ENCODE assay signal across 8 mouse cellular contexts in the genomic region with DNA sequence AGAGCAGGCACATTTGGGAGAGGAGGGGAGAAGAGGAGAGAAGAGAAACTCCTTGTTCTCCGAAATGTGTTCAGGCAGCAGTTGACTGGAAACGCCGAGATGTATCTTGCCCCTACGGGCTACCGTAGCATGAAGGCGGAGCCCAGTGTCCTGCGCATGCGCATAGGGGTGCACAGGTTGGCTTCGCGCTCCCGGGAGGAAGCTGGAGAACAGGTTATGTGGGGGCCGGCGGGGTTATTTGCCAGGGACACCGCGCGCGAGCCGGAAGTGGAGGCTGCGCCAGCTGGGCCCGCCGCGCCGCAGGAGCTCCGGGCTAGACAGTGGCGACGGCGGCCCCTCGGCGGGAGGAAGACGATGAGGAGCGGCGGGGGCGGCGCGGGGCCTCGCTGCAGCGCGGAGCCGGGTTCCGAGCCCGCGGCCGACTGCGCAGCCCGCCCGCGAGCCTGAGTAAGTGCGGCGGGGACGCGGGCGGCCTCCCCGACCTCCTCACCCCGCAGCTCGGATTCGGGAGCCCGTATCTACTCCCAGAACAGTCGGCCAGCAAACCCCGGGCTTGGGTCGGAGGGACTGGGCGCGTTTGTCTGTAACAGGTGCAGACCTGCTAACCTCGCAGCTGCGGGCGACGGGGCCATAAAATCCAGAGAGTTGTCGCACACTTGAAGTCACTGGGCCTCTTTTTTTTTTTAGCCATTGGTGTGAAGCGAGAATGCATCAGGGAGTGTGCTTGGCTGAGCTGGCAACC. TPM values are rescaled to one million over a fixed set of nuclear protein-coding genes. Genes with fewer than 3 reads are reported as not detected.
DNase-seq lines count a peak whose midpoint lies in the region; ATAC-seq lines count a peak whose summit lies in the region.

A gene (minus strand): TSS at position 114 of the 742 bp plus-strand sequence.
A gene (plus strand): TSS at position 135 of the 742 bp plus-strand sequence.

- peaks cover 10% of the 10 kb centered on the region for H3K36me3 ChIP-seq in heart, embryonic 13.5 days
- H3K36me3 ChIP-seq in liver, embryonic 12.5 days: peaks cover 16% of the 10 kb centered on the region
- H3K36me3 ChIP-seq in stomach, embryonic 15.5 days: 0 out of 2 replicates have a peak, but pooled peaks cover 7% of the 10 kb centered on the region

- DNase-seq in CD4-positive, CD25-positive, alpha-beta regulatory T cell, adult 2 months (ENCODE audit: low read depth, low spot score): peak; percentile 98
- DNase-seq in fat pad, adult 2 months (ENCODE audit: extremely low read depth, low read depth, low spot score): peak; percentile 68
- DNase-seq in kidney, postnatal 10 days: peak; percentile 99
- peak; percentile 97 to 98 for DNase-seq in natural killer cell, adult 2 months (ENCODE audit: low spot score in 2 of 2)

- no peaks in the 10 kb centered on the region for H3K27me3 ChIP-seq in heart, embryonic 13.5 days (replicated peaks)
- H3K27me3 ChIP-seq in liver, embryonic 12.5 days (replicated peaks): no peaks in the 10 kb centered on the region
- H3K27me3 ChIP-seq in stomach, embryonic 15.5 days (replicated peaks): no peaks in the 10 kb centered on the region

- H3K4me1 ChIP-seq in brown adipose tissue, adult 24 weeks (ENCODE audit: control insufficient read depth, insufficient read depth, insufficient read length, low read length): peaks cover 9% of the 10 kb centered on the region; the same call in 1 of the 2 replicates
- peaks cover 43% of the 10 kb centered on the region for H3K4me1 ChIP-seq in heart, embryonic 13.5 days
- H3K4me1 ChIP-seq in liver, embryonic 12.5 days: peaks cover 47% of the 10 kb centered on the region
- H3K4me1 ChIP-seq in stomach, embryonic 15.5 days: peaks cover 22% of the 10 kb centered on the region

- H3K27ac ChIP-seq in brown adipose tissue, adult 24 weeks (replicated peaks; ENCODE audit: low read depth, low read length): peak within 1 kb of the TSS; percentile 65
- peak within 1 kb of the TSS; percentile 86 for H3K27ac ChIP-seq in heart, embryonic 13.5 days (replicated peaks)
- H3K27ac ChIP-seq in liver, embryonic 12.5 days: peak within 1 kb of the TSS; percentile 88
- H3K27ac ChIP-seq in stomach, embryonic 15.5 days: peak within 1 kb of the TSS; percentile 87

- peak; percentile 74 for ATAC-seq in heart, embryonic 13.5 days (ENCODE audit: extremely low read depth, insufficient number of reproducible peaks, low FRiP score, low TSS enrichment)
- peak; percentile 70 for ATAC-seq in liver, embryonic 12.5 days
- peak; percentile 80 for ATAC-seq in stomach, embryonic 15.5 days (ENCODE audit: insufficient read depth, low FRiP score, low read depth)

- H3K4me3 ChIP-seq in brown adipose tissue, adult 24 weeks (ENCODE audit: insufficient read depth, low read depth, low read length): peak within 1 kb of the TSS; percentile 92
- peak within 1 kb of the TSS; percentile 98 for H3K4me3 ChIP-seq in heart, embryonic 13.5 days
- peak within 1 kb of the TSS; percentile 90 for H3K4me3 ChIP-seq in liver, embryonic 12.5 days
- H3K4me3 ChIP-seq in stomach, embryonic 15.5 days (replicated peaks): peak within 1 kb of the TSS; percentile 96

- H3K9me3 ChIP-seq in heart, embryonic 13.5 days: no peaks in the 10 kb centered on the region
- H3K9me3 ChIP-seq in liver, embryonic 12.5 days (replicated peaks): no peaks in the 10 kb centered on the region
- H3K9me3 ChIP-seq in stomach, embryonic 15.5 days: no peaks in the 10 kb centered on the region

- H3K4me2 ChIP-seq in heart, embryonic 13.5 days: peak within 1 kb of the TSS; percentile 93
- H3K4me2 ChIP-seq in liver, embryonic 12.5 days: peak within 1 kb of the TSS; percentile 85
- H3K4me2 ChIP-seq in stomach, embryonic 15.5 days: peak within 1 kb of the TSS; percentile 71

- WGBS in heart, embryonic 13.5 days: under 1% methylated on average over 68 of the region's 68 CpGs
- WGBS in liver, embryonic 12.5 days (ENCODE audit: insufficient replicate concordance): under 1% methylated on average over 68 of the region's 68 CpGs
- WGBS in stomach, embryonic 15.5 days: under 1% methylated on average over 64 of the region's 68 CpGs

- H3K9ac ChIP-seq in heart, embryonic 13.5 days: peak within 1 kb of the TSS; percentile 95
- peak within 1 kb of the TSS; percentile 90 for H3K9ac ChIP-seq in liver, embryonic 12.5 days
- H3K9ac ChIP-seq in stomach, embryonic 15.5 days: peak within 1 kb of the TSS; percentile 81

RNA-seq across cellular contexts. Expression of the first gene that starts in this region (rescaled TPM):
- polyA plus RNA-seq in brown adipose tissue, adult 24 weeks (2012; ENCODE audit: insufficient read depth, insufficient read length, missing spikeins): 3.0 and 4.0 TPM in 2 replicates
- 3.8 and 4.0 TPM in 2 replicates for polyA plus RNA-seq in heart, embryonic 13.5 days (2015; fragmentation: Nextera tagmentation; extraction: Ambion mirVana)
- polyA plus RNA-seq in liver, embryonic 12.5 days (2016; fragmentation: Nextera tagmentation; extraction: Ambion mirVana): 1.6 and 2.0 TPM in 2 replicates
- 4.6 and 4.8 TPM in 2 replicates for polyA plus RNA-seq in stomach, embryonic 15.5 days (2015; fragmentation: Nextera tagmentation; extraction: Ambion mirVana)

RNA-seq across cellular contexts. Expression of the second gene that starts in this region (rescaled TPM):
- polyA plus RNA-seq in brown adipose tissue, adult 24 weeks (2012; ENCODE audit: insufficient read depth, insufficient read length, missing spikeins): 8.0 and 9.4 TPM in 2 replicates
- 11.1 and 12.0 TPM in 2 replicates for polyA plus RNA-seq in heart, embryonic 13.5 days (2015; fragmentation: Nextera tagmentation; extraction: Ambion mirVana)
- polyA plus RNA-seq in liver, embryonic 12.5 days (2016; fragmentation: Nextera tagmentation; extraction: Ambion mirVana): 8.3 and 8.5 TPM in 2 replicates
- polyA plus RNA-seq in stomach, embryonic 15.5 days (2015; fragmentation: Nextera tagmentation; extraction: Ambion mirVana): 16.6 and 18.6 TPM in 2 replicates

Comparison
In these comparisons a context has a peak if more than half of its experiments do, and no peak if none do; other contexts are left out.
1. Peak in every context shown above with its lines: DNase-seq, ATAC-seq, H3K4me3 ChIP-seq and H3K27ac ChIP-seq.